ENCODE assay signal across 8 mouse cellular contexts in genomic region chr19:43388017-43388904, GRCm38 (mm10). TPM values are rescaled to one million over a fixed set of nuclear protein-coding genes. Genes with fewer than 3 reads are reported as not detected.
A peak's percentile ranks its signal among the peaks of the same experiment; 100 is the strongest.
DNase-seq lines count a peak whose midpoint lies in the region; ATAC-seq and TF ChIP-seq lines count a peak whose summit lies in the region.
"Had no signal": no experiment of that assay in that cellular context is flagged by ENCODE, and none has a peak within 500 bp of the region (broad histone marks: within the 10 kb centered on the region; RNA-seq: fewer than 3 reads in every experiment).

Gene Hpse2, minus strand, starts transcription at chr19:43388355.

- H3K4me1 ChIP-seq in CH12.LX (ENCODE audit: control insufficient read depth in 1 of 2, insufficient read depth in 2 of 2), result peaks cover 3% of the 10 kb centered on the region in 2 experiments; a peak in 3 of 4 replicates
- peaks cover 5% of the 10 kb centered on the region; the same call in 1 of the 2 replicates for H3K4me1 ChIP-seq in heart, postnatal 0 days (ENCODE audit: control insufficient read depth, insufficient read depth)
- H3K4me1 ChIP-seq in midbrain, embryonic 11.5 days (ENCODE audit: control insufficient read depth, insufficient read depth, low read length), result peaks cover 11% of the 10 kb centered on the region

- TF ChIP-seq EP300 in CH12.LX (IDR thresholded peaks at IDR 0.05; ENCODE audit: low read length), result 0 out of 2 replicates have a peak, but pooled peaks have one; percentile 17
- TF ChIP-seq EP300 in heart, postnatal 0 days (IDR thresholded peaks at IDR 0.05; ENCODE audit: low read depth), result no peak

- H3K4me3 ChIP-seq in CH12.LX (replicated peaks in 1 of 3; ENCODE audit: low read depth in 2 of 3, low read length in 2 of 3, poor library complexity in 1 of 3), result peak within 1 kb of the TSS in 1 of 3 experiments; percentile 24
- H3K4me3 ChIP-seq in heart, postnatal 0 days (ENCODE audit: low read depth, low read length), result peak within 1 kb of the TSS; percentile 38
- peak within 1 kb of the TSS; percentile 19; the same call in 1 of the 2 replicates for H3K4me3 ChIP-seq in midbrain, embryonic 11.5 days (ENCODE audit: low read depth, low read length)

- H3K79me2 ChIP-seq in CH12.LX (replicated peaks; ENCODE audit: control insufficient read depth, extremely low read depth, insufficient read depth, poor library complexity, severe bottlenecking), result no peaks in the 10 kb centered on the region

- H3K36me3 ChIP-seq in CH12.LX (replicated peaks in 1 of 2; ENCODE audit: control insufficient read depth in 1 of 2, insufficient read depth in 1 of 2, low read length in 1 of 2), result no peaks in the 10 kb centered on the region
- H3K36me3 ChIP-seq in heart, postnatal 0 days (replicated peaks; ENCODE audit: control insufficient read depth, insufficient read depth, low read length), result no peaks in the 10 kb centered on the region
- no peaks in the 10 kb centered on the region for H3K36me3 ChIP-seq in midbrain, embryonic 11.5 days (ENCODE audit: control insufficient read depth, insufficient read depth, low read length)

- no peak for ATAC-seq in heart, postnatal 0 days (ENCODE audit: insufficient read depth, low read depth)
- ATAC-seq in midbrain, embryonic 11.5 days (ENCODE audit: low FRiP score), result no peak

- H3K9me3 ChIP-seq in CH12.LX (replicated peaks; ENCODE audit: low read length), result no peaks in the 10 kb centered on the region
- H3K9me3 ChIP-seq in heart, postnatal 0 days (replicated peaks; ENCODE audit: control insufficient read depth, low read length), result no peaks in the 10 kb centered on the region
- no peaks in the 10 kb centered on the region for H3K9me3 ChIP-seq in midbrain, embryonic 11.5 days (ENCODE audit: control insufficient read depth, low read length)

- 6% methylated on average over 18 of the region's 18 CpGs for WGBS in heart, postnatal 0 days
- WGBS in midbrain, embryonic 11.5 days, result 2% methylated on average over 18 of the region's 18 CpGs

- no peak for TF ChIP-seq CTCF in CH12.LX (conservative IDR thresholded peaks at IDR 0.05 in 1 of 2, IDR thresholded peaks at IDR 0.05 in 1 of 2; ENCODE audit: low read depth in 2 of 2, low read length in 2 of 2)
- TF ChIP-seq CTCF in heart, postnatal 0 days (IDR thresholded peaks at IDR 0.05; ENCODE audit: low read depth), result no peak

- no peak within 1 kb of the TSS for H3K27ac ChIP-seq in CH12.LX (ENCODE audit: insufficient read depth, low read depth)
- H3K27ac ChIP-seq in heart, postnatal 0 days (ENCODE audit: low read depth), result no peak within 1 kb of the TSS
- H3K27ac ChIP-seq in midbrain, embryonic 11.5 days (ENCODE audit: low read depth, low read length), result no peak within 1 kb of the TSS

- no peaks in the 10 kb centered on the region for H3K27me3 ChIP-seq in CH12.LX (replicated peaks)
- peaks cover 65% of the 10 kb centered on the region for H3K27me3 ChIP-seq in heart, postnatal 0 days (ENCODE audit: control insufficient read depth, insufficient read depth, low read length)
- peaks cover 51% of the 10 kb centered on the region for H3K27me3 ChIP-seq in midbrain, embryonic 11.5 days (ENCODE audit: control insufficient read depth, insufficient read depth, low read length)

- dilution Hi-C loops in CH12.LX (cut with MboI; ENCODE audit: extremely low pct_ligation_motif_present, extremely low pct_unique_long_range_greater_than_20kb, low sequenced_read_pairs), result no loop called here

- no peak for TF ChIP-seq RAD21 in CH12.LX (IDR thresholded peaks at IDR 0.05; ENCODE audit: low read depth, low read length)

- H3K9ac ChIP-seq in CH12.LX (ENCODE audit: insufficient read depth, low read depth), result peak within 1 kb of the TSS; percentile 4; the same call in 1 of the 2 replicates
- H3K9ac ChIP-seq in heart, postnatal 0 days (replicated peaks; ENCODE audit: low read depth, low read length), result no peak within 1 kb of the TSS
- H3K9ac ChIP-seq in midbrain, embryonic 11.5 days (ENCODE audit: low read length), result no peak within 1 kb of the TSS

- DNase-seq in CH12.LX (ENCODE audit: extremely low read depth) (peak; percentile 3), R1 (ENCODE audit: low read depth, low spot score) (peak; percentile 1)
- DNase-seq in heart, postnatal 0 days (ENCODE audit: low spot score), result peak; percentile 18
- peak; percentile 84 for DNase-seq in midbrain, embryonic 11.5 days (ENCODE audit: low spot score, missing footprints)
- DNase-seq in left cerebral cortex, adult 8-10 months (ENCODE audit: low spot score in 2 of 2), result no peak
- no peak for DNase-seq in right cerebral cortex, postnatal 14 days
- no peak for DNase-seq in testis, postnatal 10 days (ENCODE audit: low spot score)
- DNase-seq: layer of hippocampus, postnatal 36 days had no signal

- no peak for TF ChIP-seq POLR2A in CH12.LX (IDR thresholded peaks at IDR 0.05; ENCODE audit: low read depth, low read length)

- in situ Hi-C loops in CH12.LX (cut with MboI; ENCODE audit: low pct_ligation_motif_present, low pct_unique_long_range_greater_than_20kb, low sequenced_read_pairs), result no loop called here

- H3K4me2 ChIP-seq in CH12.LX (ENCODE audit: insufficient read depth, low read depth, poor library complexity, severe bottlenecking), result peak within 1 kb of the TSS; percentile 82
- peak within 1 kb of the TSS; percentile 59 for H3K4me2 ChIP-seq in heart, postnatal 0 days (ENCODE audit: low read depth, low read length)
- H3K4me2 ChIP-seq in midbrain, embryonic 11.5 days, result peak within 1 kb of the TSS; percentile 48

TF ChIP-seq in CH12.LX, 34 proteins besides CTCF, POLR2A, EP300 and RAD21:
- no peak for TF ChIP-seq PAX5 (IDR thresholded peaks at IDR 0.05; ENCODE audit: low read length)
- TF ChIP-seq MAZ (IDR thresholded peaks at IDR 0.05; ENCODE audit: low read depth, low read length), result 0 out of 2 replicates have a peak, but pooled peaks have one; percentile 28
- peak; percentile 91 for TF ChIP-seq CHD2 (IDR thresholded peaks at IDR 0.05; ENCODE audit: low read length)
- peak; percentile 44; the same call in 1 of the 2 replicates for TF ChIP-seq TCF12 (IDR thresholded peaks at IDR 0.05; ENCODE audit: low read depth, low read length)
- TF ChIP-seq GABPA (IDR thresholded peaks at IDR 0.05; ENCODE audit: insufficient replicate concordance, low read depth, low read length), result no peak
- TF ChIP-seq CHD1 (IDR thresholded peaks at IDR 0.05; ENCODE audit: low read depth, low read length), result no peak
- 0 out of 2 replicates have a peak, but pooled peaks have one; percentile 28 for TF ChIP-seq ZNF384 (IDR thresholded peaks at IDR 0.05; ENCODE audit: low read depth, low read length)
- TF ChIP-seq IRF4 (IDR thresholded peaks at IDR 0.05; ENCODE audit: low read depth, low read length), result peak; percentile 71; the same call in 1 of the 2 replicates
- TF ChIP-seq BHLHE40 (IDR thresholded peaks at IDR 0.05; ENCODE audit: low read depth, low read length), result peak; percentile 49
- TF ChIP-seq MAFK (IDR thresholded peaks at IDR 0.05; ENCODE audit: insufficient replicate concordance, low read length), result 0 out of 2 replicates have a peak, but pooled peaks have one; percentile 12

RNA-seq across cellular contexts. Expression of gene Hpse2, which starts in this region (rescaled TPM):
- total RNA-seq in CH12.LX (2012; rRNA removed), result not detected in 2 replicates
- not detected in 2 replicates for total RNA-seq in CH12.LX (2014; rRNA removed)
- not detected in 2 replicates for polyA plus RNA-seq in CH12.LX (2012; ENCODE audit: insufficient read length, low read depth)
- 0.08 and 0.69 TPM in 2 replicates for total RNA-seq in heart, postnatal 0 days (2014; rRNA removed; ENCODE audit: low replicate concordance)
- 0.29 and 0.45 TPM in 2 replicates for polyA plus RNA-seq in heart, postnatal 0 days (2015; fragmentation: Nextera tagmentation; extraction: Ambion mirVana)
- polyA plus RNA-seq in midbrain, embryonic 11.5 days (2014; fragmentation: Nextera tagmentation; extraction: Ambion mirVana), result 0.04 TPM in 1 of 2 replicates, not detected in the other
- under 1 TPM in 3 of 4 experiments, not detected in 1; 0.08 to 0.13 (median 0.09) TPM for total RNA-seq in left cerebral cortex, adult 8-10 months (2022)

Comparison
In these comparisons a context has a peak if more than half of its experiments do, and no peak if none do; other contexts are left out.
1. Peak in DNase-seq, H3K9ac ChIP-seq and H3K4me2 ChIP-seq in CH12.LX; RNA of the gene not detected or under 1 TPM.
2. Peak in DNase-seq, H3K4me3 ChIP-seq and H3K4me2 ChIP-seq in heart, postnatal 0 days; RNA of the gene not detected or under 1 TPM.
3. Peak in DNase-seq, H3K4me3 ChIP-seq and H3K4me2 ChIP-seq in midbrain, embryonic 11.5 days; RNA of the gene not detected or under 1 TPM.